Mouse (Mus musculus) mesoderm, embryonic 11.5 days (tissue): ENCODE measurements around the gene Ifna2.

ENCODE experiments used
- DNase-seq: peaks from one replicate; pipeline ENCODE4 v3.0.0-alpha.2; 2012; ENCODE audit warnings: low read depth, low spot score

Ifna2 gene

DNA sequence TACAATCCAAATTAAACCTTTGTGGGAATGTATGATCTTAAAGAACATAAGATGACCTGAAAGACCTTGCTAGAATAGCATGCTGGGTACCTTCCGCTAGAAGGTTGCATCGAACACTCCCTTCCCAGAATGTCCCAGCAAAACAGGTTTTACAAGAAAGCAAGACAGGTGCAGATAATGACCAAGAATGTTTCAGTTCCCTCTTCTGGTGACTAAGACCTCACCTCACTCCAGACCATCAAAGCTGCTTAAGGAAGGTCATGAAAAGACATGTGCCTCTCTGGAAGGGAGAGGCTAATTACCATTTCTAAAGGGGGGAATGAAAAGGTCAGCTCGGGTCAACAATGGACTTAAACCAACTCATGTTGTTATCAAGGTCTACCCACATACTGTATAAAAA, 30.1 kb downstream of the Ifna2 start:
- DNase-seq: no peak

DNA sequence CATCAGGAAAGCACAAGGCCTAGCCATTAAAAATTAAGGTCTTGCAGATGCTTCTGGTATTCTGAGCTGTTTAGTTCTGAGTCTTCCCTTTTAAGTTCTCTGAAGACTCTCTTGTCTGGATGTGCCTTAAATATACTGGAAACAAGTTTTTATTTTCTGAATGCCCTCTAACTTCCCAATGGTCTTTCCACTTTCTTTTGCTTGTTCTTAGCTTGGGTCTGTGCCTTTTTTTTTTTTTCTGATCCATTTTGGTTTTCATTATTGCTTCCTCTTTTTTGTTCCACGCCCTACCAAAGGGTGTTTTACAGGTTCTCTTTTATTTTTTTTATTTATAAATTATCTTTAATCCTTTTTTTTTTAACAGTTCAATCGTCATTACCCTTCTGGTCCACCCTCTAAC, 39.4 kb downstream of the Ifna2 start, which contains the start of gene Ifna13:
Gene Ifna13 (minus strand): TSS at position 101 of the 400 bp plus-strand sequence.
- no peak for DNase-seq

DNA sequence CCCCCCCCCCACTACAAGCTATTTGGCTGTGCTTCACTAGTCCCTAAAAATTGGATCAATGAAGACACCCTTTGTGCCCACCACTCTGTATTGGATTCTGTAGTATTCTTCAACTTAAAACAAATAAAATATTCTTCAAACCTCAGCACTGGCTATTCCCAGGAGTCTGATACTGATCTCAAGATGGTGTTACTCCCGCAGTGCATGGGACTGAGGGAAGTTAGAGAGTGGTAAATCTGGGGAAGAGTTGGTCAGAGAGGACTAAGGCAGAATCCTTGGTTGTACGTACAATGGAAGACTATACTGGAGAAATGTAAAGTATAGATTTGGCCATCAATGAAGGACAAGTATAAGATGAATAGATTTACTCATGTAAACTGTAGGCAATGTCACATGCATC, 41.2 kb downstream of the Ifna2 start:
- DNase-seq: peak; percentile 28

DNA sequence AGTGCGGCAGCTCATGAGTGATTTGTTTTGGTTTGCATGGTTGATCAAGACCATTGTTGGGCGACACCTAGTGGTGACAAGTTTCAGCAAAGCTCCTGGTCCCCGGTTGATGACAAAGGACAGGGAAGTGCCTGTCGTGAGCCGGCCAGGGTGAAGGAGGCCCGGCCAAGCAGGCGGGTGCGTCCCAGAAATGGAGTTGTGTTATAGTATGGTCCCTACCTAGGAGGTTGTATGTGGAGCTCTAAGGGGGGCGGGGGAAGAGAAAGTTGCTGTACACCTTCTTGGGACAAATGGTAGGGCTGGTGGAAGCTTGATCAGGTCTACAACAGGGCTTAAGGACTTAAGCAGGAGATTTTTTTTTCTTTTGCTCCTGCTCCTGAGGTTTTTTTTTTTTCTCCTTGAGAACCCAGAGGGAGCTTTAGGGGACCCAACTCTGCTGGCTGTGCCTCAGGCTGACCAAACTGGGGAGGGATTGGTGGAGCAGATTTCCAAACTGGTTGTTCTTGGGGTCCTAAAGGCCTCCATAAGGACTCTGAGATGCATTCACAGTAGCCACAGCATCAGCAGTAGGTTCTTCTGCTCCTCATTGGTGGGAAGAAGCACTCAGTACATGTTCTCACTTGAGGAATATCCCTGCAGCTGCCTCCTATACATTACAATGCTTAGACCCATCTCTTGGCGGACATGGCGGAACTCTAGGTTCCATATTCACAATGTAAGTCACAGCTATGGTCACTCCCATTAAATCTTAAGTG, 42.5 kb downstream of the Ifna2 start:
- DNase-seq: peak; percentile 100

DNA sequence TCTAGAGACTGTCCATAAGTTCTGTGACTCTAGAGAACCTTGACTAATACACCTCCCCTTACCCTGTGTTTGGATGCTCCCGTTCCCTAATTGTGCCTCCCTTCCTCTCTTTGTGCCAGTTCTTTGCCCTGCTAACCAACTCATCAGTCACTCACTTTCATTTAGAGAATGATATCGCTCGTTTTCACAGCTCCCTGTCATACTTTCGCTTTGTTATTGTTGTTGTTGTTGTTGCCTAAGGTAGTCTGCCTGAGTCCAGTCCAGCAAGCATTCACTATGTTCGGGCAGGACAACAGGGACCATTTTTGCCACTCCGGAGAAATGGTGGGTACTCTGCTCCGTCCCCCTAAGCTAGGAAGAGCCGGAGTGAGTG, 43.0 kb downstream of the Ifna2 start:
- no peak for DNase-seq

DNA sequence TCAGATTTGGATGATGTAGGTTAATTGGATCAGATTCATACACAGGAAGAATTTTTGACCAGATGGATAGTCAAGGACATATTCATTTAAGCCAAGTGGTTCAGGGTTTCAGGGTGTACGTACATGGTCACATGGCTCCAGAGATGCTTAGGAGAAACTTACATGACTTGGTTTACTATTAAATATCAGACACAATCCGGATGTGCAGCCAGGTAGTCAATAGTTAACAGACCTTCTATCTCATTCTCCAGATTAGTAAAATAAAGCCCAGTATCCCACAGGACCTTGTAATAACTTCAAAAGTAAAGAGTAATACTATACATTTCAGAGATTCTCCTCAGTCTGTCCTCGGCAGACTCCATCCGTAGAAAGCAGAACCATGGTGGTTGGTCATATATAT, 49.4 kb downstream of the Ifna2 start, which contains the start of gene C87499:
Gene C87499 (minus strand): TSS at position 101 of the 400 bp plus-strand sequence.
- DNase-seq: no peak
